Mouse (Mus musculus): ENCODE measurements around the gene Timm10.
"Not testable (repeated sequence)": the region's sequence is repeated elsewhere in the genome, so short reads cannot be mapped to it uniquely, and the experiment has no call there.

The Timm10 gene

GRCm38 (mm10) chr2:84826488-84827282 is at the start of gene Timm10:
Timm10 (plus strand) TSS chr2:84826997.
- peak; percentile 93 for DNase-seq (ENCODE audit: low spot score)

DNA sequence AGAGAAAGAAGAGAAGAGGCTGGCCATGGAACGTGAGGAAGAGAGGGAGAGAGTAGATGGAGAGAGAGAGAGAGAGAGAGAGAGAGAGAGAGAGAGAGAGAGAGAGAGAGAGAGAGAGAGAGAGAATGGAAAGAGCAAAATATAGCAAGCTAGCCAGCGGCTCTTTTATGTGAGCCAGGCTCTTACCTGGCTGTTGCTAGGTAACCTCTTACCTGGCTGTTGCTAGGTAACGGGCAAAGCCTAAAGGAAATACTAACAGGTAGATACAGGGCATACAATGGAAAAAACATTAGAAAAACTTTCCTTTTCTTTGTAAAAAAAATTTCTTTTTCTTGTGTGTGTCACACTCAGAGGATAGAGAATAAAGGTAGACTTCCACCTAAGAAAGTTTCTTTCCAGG is 49.1 kb upstream of the Timm10 start:
- DNase-seq (ENCODE audit: low spot score): no peak

DNA sequence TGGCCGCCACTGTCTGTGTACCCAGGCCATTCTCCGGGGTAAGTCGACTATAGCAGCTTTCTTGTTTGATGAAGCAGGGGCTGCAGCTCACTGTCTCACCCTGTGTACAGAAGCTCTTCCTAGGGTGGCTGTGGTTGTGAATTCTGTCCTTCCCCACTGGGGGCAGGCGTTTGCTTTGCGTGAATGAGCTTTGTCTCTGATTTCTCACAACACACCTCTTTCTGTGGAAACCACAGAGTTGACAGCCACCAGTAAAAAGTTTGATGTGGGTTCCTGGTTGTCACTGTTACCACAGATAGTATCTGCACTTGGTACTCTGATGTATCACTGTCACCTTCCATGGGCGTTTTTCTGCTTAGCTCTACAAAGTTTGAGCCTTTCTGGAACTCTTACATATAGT is 47.6 kb upstream of the Timm10 start:
- no peak for DNase-seq (ENCODE audit: low spot score)

GRCm38 (mm10) chr2:84783315-84783714 is 43.5 kb upstream of the Timm10 start:
- DNase-seq (ENCODE audit: low spot score): no peak

DNA sequence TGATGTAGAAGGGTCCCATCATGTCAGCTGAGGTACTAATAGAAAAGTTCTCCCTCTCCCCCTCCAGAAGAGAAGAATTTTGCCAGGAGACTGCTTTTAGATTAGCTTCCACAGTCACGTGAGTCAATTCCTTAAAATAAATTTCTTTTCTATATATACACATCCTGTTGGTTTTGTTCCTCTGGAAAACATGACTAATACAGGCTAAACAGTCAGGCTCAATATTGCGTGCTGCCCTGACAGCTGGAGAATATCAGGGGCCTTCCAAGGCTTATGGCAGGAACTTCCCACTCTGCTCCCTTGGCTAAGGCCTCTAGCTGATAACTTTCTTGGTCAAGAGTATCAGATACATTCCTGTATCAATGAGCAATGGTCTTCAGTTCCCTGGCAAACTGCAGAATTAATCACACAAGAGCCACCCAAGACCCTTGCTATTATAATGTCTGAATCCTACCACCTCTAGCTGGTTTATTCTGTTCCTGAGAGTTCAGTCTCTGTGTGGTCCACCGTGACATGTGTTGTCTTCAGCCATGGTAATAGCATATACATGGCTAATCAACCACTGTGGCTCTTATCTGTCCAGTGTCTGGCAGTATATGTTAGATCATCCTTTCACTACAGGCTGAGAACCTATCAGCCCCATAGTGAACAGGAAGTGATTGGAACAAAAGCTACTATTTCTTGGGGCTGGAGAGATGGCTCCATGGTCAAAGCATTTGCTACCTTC is 42.8 kb upstream of the Timm10 start:
- DNase-seq (ENCODE audit: low spot score): no peak

- no peak for DNase-seq (ENCODE audit: low spot score)
Measured at GRCm38 (mm10) chr2:84788316-84788715, 38.5 kb upstream of the Timm10 start.

DNA sequence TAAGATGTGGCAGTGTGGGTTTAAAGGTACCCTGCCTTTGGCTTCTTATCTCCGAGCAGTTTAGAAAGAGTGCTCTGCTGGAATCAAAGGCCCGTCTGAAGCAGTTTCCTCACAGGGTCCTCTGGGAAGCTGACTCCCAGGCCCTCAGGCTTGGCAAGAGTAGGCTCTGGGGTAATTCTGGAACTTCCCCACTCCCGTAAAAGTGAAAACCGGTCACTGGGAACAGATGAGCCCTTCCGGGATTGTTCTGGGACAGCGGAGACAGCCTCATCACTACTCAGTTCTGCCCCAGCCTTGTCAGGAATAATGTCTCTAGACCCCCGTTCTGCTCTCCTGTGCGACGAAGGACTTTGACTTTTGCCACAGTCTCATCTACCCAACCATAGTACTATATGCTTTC is 36.4 kb upstream of the Timm10 start:
- no peak for DNase-seq (ENCODE audit: low spot score)

- no peak for DNase-seq (ENCODE audit: low spot score)
Measured at GRCm38 (mm10) chr2:84792516-84792915, 34.3 kb upstream of the Timm10 start.

GRCm38 (mm10) chr2:84793154-84793553 is 33.6 kb upstream of the Timm10 start:
- DNase-seq (ENCODE audit: low spot score): no peak

DNA sequence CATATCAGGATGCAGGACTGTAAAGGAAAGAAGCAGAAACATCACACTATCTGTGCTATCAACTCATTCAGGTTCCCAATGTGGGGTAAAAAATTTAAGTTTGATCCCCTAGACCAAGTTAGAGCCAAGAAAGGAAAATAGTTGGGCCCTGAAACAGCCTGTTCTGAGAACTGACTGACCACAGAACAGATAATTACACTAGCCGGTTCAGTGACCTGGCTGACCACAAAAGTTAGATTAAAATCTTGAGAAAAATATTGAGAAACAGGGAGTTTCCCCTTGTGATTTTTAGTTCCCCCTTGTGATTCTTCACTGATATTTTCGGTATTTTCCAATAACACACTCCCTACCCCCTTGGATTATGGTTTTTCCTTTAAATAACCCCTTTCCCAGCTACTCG is 32.9 kb upstream of the Timm10 start:
- DNase-seq (ENCODE audit: low spot score): no peak

- DNase-seq (ENCODE audit: low spot score): peak; percentile 89
Measured at GRCm38 (mm10) chr2:84797833-84798492, 28.8 kb upstream of the Timm10 start.

DNA sequence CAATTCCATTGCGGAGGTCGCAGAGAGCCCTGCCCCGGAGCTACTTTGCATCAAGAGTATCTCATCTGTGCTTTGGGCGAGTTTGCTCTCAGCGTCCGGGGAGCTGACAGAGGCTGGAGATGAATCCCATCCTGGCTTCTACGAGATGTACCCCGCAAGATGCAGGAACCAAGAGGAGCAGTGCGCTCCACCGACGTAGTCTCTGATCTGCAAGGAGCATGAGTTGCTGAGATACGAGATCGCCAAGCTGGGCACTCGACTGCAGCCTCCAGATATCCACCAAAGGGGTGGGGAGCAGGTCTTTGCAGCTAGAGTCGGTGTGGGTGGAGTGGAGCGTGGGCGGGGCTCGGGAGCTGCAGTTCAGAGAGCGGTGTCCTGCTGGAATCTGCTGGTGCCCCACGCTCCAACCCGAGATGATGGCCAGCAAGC is 28.3 kb upstream of the Timm10 start, which contains the start of gene Ube2l6:
TSS of gene Ube2l6 (plus strand) at position 336 of the 429 bp plus-strand sequence.
- peak; percentile 67 for DNase-seq (ENCODE audit: low spot score)

GRCm38 (mm10) chr2:84799041-84799561 is 27.7 kb upstream of the Timm10 start:
- peak; percentile 85 for DNase-seq (ENCODE audit: low spot score)

- no peak for DNase-seq (ENCODE audit: low spot score)
Measured at GRCm38 (mm10) chr2:84800304-84800703, 26.5 kb upstream of the Timm10 start.

- DNase-seq (ENCODE audit: low spot score): not testable (repeated sequence)
Measured at GRCm38 (mm10) chr2:84801223-84801622, 25.6 kb upstream of the Timm10 start.

DNA sequence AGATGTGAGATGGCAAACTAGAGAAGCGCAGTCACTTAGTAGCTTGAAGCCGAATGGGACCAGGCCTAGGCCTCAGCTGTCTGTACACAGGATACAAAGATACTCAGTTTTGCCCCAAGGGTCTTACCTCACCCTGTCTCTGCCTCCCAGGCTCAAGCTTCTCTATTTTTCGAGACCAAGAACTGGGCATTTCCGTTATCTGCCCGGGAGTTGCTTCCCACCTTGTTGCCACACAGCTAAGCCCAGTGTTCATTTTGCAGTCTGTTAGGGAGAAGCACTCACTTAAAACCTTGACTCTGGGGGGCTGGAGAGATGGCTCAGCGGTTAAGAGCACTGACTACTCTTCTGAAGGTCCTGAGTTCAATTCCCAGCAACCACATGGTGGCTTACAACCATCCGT is 22.8 kb upstream of the Timm10 start:
- no peak for DNase-seq (ENCODE audit: low spot score)

DNA sequence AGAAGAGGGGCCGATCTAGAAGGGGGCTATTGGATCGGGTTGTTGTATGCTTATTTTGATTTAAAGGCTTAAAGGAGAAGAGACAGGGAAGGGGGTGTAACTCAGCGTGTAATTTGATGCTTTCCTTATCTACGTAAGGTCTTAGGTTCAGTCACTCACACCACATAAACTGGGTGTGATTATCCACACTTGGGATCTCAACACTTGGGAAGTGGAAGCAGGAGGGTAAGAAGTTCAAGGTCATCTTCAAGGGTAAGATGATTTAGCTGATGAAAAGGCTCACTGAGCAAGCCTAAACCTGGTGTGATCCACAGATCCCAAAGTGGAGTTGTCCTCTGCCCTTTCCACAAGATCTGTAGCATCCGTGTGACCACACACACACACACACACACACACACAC is 20.3 kb upstream of the Timm10 start:
- DNase-seq (ENCODE audit: low spot score): no peak

- no peak for DNase-seq (ENCODE audit: low spot score)
Measured at GRCm38 (mm10) chr2:84809330-84809729, 17.5 kb upstream of the Timm10 start.

DNA sequence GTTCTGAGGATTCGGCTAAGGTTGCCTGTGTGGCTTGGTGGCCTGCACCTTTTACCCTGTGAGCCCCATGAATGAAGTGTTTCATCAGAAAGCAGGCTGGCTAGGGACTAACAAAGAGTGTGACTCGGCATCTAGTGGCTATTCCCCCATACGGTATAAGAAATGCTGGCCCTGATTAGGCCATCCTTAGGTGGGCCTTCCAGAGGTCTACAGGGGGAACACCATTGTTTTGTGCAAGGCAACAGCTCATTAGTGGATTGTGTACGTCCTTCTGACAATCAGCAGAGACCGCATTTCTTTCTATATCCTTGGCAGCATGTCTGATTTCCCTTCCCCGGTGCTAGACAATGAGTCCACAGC is 16.3 kb upstream of the Timm10 start:
- DNase-seq (ENCODE audit: low spot score): no peak

DNA sequence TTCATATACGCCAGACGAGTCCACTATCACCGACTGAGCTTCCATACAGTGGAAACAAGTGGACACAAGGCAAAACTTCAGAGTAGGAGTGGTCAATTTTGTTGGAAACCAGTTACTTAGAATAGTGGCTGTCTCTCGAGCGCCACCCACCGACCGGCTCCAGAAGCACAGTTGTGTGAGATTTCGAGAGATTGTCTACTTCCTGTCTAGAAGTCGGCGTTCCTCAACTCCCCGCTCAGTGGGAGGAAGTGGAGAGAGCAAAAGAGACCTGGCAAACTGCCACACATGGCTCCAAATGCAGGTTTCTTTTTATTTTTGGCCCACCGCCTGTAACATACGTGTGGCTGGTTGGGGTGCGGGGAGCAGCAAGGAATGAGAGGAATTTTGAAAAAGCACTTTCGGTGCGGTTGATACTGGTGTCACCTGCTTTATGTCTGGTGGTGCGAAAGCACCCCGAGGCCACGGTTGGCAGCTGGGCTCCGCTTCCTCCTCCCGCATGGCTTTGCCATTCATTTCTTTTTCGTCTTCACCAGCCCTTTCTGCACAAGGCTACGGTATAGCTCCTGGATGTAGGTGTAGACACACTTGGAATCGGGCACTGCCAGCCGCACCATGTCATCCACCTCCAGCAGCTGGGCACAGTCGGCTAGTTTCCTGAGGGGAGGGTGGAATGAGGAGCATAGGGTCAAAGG is 15.8 kb upstream of the Timm10 start:
- peak; percentile 93 for DNase-seq (ENCODE audit: low spot score)

- DNase-seq (ENCODE audit: low spot score): no peak
Measured at GRCm38 (mm10) chr2:84811880-84812279, 14.9 kb upstream of the Timm10 start.

- DNase-seq (ENCODE audit: low spot score): no peak
Measured at GRCm38 (mm10) chr2:84812676-84813075, 14.1 kb upstream of the Timm10 start.

Data from layer of hippocampus, adult 11-12 months (tissue).